Mouse (Mus musculus): ENCODE results near the gene Astn1. TPM values are rescaled to one million over a fixed set of nuclear protein-coding genes. Genes with fewer than 3 reads are reported as not detected.

The Astn1 gene
- polyA plus RNA-seq, 1 experiment, result not detected

DNA sequence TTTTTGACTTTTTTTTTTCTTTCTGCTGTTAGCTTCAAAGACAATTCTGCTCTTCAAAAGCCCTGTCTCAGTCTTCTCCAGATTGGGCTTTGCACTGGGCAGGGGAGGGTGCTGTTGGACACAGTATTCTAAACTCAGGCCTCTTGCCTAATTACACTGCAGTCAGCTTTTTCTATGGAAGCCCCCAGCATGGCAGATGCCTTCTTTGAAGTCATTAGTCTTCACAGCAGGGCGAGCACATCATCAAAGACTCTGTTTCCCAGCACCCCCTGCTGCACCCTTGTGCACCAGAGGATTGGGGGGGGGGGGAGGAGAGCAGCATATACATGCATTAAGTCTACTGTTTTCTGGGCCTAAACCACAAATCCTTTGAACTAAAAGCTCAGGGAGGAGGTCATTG lies 174.8 kb downstream of the Astn1 start:
- Histone ChIP-seq H3K4me3 (ENCODE audit: insufficient read depth, low read depth, low read length) (no peak overlapping the region), H3K27ac (replicated peaks; ENCODE audit: low read depth, low read length) (no peak overlapping the region), H3K4me1 (ENCODE audit: control insufficient read depth, insufficient read depth, insufficient read length, low read length) (no peaks in the 10 kb centered on the region)

GRCm38 (mm10) chr1:158545095-158545494 lies 183.0 kb downstream of the Astn1 start:
- Histone ChIP-seq H3K4me3 (ENCODE audit: insufficient read depth, low read depth, low read length) (no peak overlapping the region), H3K27ac (replicated peaks; ENCODE audit: low read depth, low read length) (no peak overlapping the region), H3K4me1 (ENCODE audit: control insufficient read depth, insufficient read depth, insufficient read length, low read length) (no peaks in the 10 kb centered on the region)

- Histone ChIP-seq H3K27ac (replicated peaks; ENCODE audit: low read depth, low read length) (no peak overlapping the region), H3K4me3 (ENCODE audit: insufficient read depth, low read depth, low read length) (no peak overlapping the region), H3K4me1 (ENCODE audit: control insufficient read depth, insufficient read depth, insufficient read length, low read length) (no peaks in the 10 kb centered on the region)
Measured at GRCm38 (mm10) chr1:158546513-158546912, 184.4 kb downstream of the Astn1 start.

- H3K4me1 ChIP-seq (ENCODE audit: control insufficient read depth, insufficient read depth, insufficient read length, low read length), result no peaks in the 10 kb centered on the region
- H3K4me3 ChIP-seq (ENCODE audit: insufficient read depth, low read depth, low read length), result no peak overlapping the region
- H3K27ac ChIP-seq (replicated peaks; ENCODE audit: low read depth, low read length), result no peak overlapping the region
Measured at GRCm38 (mm10) chr1:158547592-158548211, 185.6 kb downstream of the Astn1 start.

DNA sequence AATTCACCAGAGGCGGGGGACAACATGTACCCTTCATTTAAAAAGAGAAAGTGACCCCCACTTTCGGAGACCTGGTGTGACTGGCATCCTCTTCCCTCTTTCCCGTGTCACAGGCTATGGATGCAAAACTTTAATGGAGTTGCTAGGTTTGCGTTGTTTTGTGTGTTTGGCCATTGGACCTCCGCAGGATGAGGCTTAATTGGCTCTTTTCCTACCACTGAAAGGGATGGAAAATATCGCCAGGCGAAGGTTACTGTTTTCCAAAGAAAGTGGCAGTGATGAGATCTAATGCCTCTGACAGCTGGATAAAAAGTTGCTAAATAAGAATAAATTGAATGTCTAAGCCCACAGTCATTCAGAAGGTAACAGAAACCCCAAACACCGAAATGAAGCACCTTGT lies 186.2 kb downstream of the Astn1 start:
- no peaks in the 10 kb centered on the region for H3K4me1 ChIP-seq (ENCODE audit: control insufficient read depth, insufficient read depth, insufficient read length, low read length)
- no peak overlapping the region for H3K27ac ChIP-seq (replicated peaks; ENCODE audit: low read depth, low read length)
- no peak overlapping the region for H3K4me3 ChIP-seq (ENCODE audit: insufficient read depth, low read depth, low read length)

GRCm38 (mm10) chr1:158549616-158550015 lies 187.5 kb downstream of the Astn1 start:
- Histone ChIP-seq H3K27ac (replicated peaks; ENCODE audit: low read depth, low read length) (no peak overlapping the region), H3K4me1 (ENCODE audit: control insufficient read depth, insufficient read depth, insufficient read length, low read length) (no peaks in the 10 kb centered on the region), H3K4me3 (ENCODE audit: insufficient read depth, low read depth, low read length) (no peak overlapping the region)

GRCm38 (mm10) chr1:158551951-158552350 lies 189.9 kb downstream of the Astn1 start:
- H3K4me1 ChIP-seq (ENCODE audit: control insufficient read depth, insufficient read depth, insufficient read length, low read length), result no peaks in the 10 kb centered on the region
- H3K4me3 ChIP-seq (ENCODE audit: insufficient read depth, low read depth, low read length), result no peak overlapping the region
- no peak overlapping the region for H3K27ac ChIP-seq (replicated peaks; ENCODE audit: low read depth, low read length)

DNA sequence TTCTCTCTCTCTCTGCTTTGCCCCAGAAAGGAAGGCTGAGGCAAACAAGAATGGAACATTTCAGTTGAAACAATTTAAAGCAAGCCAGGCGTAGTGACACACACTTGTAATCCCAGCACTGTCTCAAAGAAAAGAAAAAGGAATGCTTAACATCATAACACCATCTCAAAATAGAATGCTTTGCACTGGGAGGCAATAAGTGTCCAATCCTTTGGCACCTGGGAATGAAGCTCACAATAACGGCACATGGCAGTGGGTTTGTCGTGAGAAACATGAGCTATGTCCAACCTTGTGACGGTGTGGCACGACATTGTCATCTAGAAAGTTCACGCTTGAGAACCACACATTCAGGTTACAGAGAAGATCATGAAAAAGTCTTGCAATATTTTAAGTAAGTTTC lies 191.3 kb downstream of the Astn1 start:
- H3K4me3 ChIP-seq (ENCODE audit: insufficient read depth, low read depth, low read length), result no peak overlapping the region
- H3K27ac ChIP-seq (replicated peaks; ENCODE audit: low read depth, low read length), result no peak overlapping the region

DNA sequence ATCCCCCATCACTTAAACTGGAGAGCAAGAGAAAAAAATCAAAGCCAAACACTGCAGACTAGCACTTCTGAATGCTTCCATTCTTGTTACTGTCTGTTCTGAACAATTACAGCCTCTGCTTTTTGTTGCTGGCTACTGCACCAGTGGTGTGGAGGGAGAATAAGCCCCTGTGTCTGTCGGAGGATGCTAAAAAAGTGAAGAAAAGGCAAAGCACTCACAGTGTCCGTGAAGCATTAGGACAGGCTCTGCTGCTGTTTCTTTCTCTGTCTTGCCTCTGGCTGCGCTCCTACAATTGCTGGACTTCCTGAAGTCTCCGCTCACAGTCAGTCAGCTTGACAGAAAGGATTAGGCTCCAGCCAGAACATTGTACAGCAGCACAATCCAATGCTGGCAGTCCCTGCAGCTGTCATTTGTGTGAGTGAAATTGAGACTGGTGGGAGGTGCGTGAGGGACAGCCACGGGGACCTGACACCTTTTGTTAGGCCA lies 192.0 kb downstream of the Astn1 start:
- Histone ChIP-seq H3K4me3 (ENCODE audit: insufficient read depth, low read depth, low read length) (no peak overlapping the region), H3K27ac (replicated peaks; ENCODE audit: low read depth, low read length) (no peak overlapping the region), H3K4me1 (ENCODE audit: control insufficient read depth, insufficient read depth, insufficient read length, low read length) (no peaks in the 10 kb centered on the region)

More for the DNA sequence above, 191.3 kb downstream of the Astn1 start:
- H3K4me1 ChIP-seq (ENCODE audit: control insufficient read depth, insufficient read depth, insufficient read length, low read length), result no peaks in the 10 kb centered on the region

DNA sequence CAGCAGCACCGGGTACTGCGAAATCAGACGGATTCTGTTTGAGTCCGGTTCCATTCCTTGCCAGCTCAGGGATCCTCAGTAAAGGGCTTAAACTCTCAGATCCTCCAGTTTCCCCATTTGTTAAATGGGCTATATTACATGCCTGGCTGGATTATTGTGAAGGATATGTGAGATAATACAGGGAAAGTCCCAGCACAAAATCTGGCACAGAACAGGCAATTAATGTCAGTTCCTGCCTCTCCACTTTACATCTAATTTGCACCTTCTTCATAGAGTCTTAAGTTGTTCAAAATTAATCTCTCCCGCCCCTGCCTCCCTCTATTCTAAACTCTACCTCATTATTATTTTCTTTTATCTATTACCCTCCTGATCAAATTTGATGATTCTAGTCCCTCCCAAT lies 211.1 kb downstream of the Astn1 start:
- Histone ChIP-seq H3K4me1 (ENCODE audit: control insufficient read depth, insufficient read depth, insufficient read length, low read length) (no peaks in the 10 kb centered on the region), H3K4me3 (ENCODE audit: insufficient read depth, low read depth, low read length) (no peak overlapping the region), H3K27ac (replicated peaks; ENCODE audit: low read depth, low read length) (no peak overlapping the region)

GRCm38 (mm10) chr1:158573597-158573996 lies 211.5 kb downstream of the Astn1 start:
- H3K4me1 ChIP-seq (ENCODE audit: control insufficient read depth, insufficient read depth, insufficient read length, low read length), result no peaks in the 10 kb centered on the region
- H3K4me3 ChIP-seq (ENCODE audit: insufficient read depth, low read depth, low read length), result no peak overlapping the region

DNA sequence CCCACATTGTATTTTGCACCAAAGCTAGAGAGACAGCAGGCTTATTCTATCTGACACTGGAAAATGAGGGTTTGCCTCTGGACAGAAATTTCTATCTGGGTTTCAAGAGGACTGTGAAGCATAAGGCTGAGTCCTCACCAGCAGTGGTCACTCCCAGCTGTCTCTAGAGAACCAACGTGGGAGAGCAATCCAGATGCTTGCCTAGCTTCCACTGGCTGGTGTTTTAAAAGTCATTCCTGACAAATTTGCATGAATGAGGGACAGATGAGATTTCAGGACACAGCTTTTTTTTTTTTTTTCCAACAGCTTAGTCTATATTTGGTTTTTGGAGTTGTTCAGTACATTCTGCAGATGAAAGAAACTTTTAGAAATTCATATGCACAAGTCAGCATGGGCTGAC lies 213.9 kb downstream of the Astn1 start:
- Histone ChIP-seq H3K4me3 (ENCODE audit: insufficient read depth, low read depth, low read length) (no peak overlapping the region), H3K27ac (replicated peaks; ENCODE audit: low read depth, low read length) (no peak overlapping the region), H3K4me1 (ENCODE audit: control insufficient read depth, insufficient read depth, insufficient read length, low read length) (no peaks in the 10 kb centered on the region)

More at GRCm38 (mm10) chr1:158573597-158573996, 211.5 kb downstream of the Astn1 start:
- H3K27ac ChIP-seq (replicated peaks; ENCODE audit: low read depth, low read length), result no peak overlapping the region

DNA sequence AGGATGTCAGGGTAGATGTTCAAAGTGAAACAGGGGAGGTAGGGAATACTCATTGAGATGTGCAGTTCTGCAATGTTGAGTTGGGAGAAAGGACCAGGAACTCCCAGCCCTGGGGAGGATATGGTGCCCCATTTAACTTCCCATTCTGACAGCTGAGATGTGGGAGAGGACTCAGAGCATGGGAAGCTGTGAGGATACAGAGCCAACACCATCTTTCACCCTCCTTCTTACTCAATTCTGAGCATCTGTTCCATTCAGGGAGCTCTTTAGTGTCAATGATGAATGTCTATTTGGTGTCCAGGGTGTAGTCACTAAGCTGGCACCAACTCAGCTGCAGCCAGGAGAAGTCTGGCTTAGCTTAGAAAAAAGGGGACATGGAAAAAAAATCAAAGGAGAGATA lies 219.7 kb downstream of the Astn1 start:
- no peak overlapping the region for H3K27ac ChIP-seq (replicated peaks; ENCODE audit: low read depth, low read length)
- no peaks in the 10 kb centered on the region for H3K4me1 ChIP-seq (ENCODE audit: control insufficient read depth, insufficient read depth, insufficient read length, low read length)
- H3K4me3 ChIP-seq (ENCODE audit: insufficient read depth, low read depth, low read length), result no peak overlapping the region

- H3K27ac ChIP-seq (replicated peaks; ENCODE audit: low read depth, low read length), result no peak overlapping the region
- no peak overlapping the region for H3K4me3 ChIP-seq (ENCODE audit: insufficient read depth, low read depth, low read length)
- no peaks in the 10 kb centered on the region for H3K4me1 ChIP-seq (ENCODE audit: control insufficient read depth, insufficient read depth, insufficient read length, low read length)
Measured at GRCm38 (mm10) chr1:158588903-158589302, 226.8 kb downstream of the Astn1 start.

GRCm38 (mm10) chr1:158596726-158597448 lies 234.8 kb downstream of the Astn1 start:
- Histone ChIP-seq H3K4me3 (ENCODE audit: insufficient read depth, low read depth, low read length) (no peak overlapping the region), H3K27ac (replicated peaks; ENCODE audit: low read depth, low read length) (no peak overlapping the region), H3K4me1 (ENCODE audit: control insufficient read depth, insufficient read depth, insufficient read length, low read length) (no peaks in the 10 kb centered on the region)

DNA sequence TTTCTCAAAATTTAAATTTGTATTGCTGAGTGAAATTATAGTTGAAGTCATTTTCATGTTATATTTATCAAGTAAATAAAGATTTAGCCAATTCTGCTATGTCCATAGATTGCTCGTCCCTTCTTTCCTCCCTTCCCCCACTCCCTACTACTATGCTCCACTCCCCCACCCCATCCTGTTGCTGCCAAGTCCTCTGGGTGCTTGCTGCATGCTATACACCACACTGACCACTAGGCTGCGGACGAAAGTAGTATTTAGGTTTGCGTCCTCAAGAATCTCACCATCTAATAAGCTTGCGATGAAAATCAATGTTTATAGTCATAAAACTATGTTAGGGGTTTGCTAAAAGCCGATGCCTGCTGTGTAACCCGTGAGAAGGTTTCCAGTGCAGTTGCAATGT lies 235.9 kb downstream of the Astn1 start:
- Histone ChIP-seq H3K27ac (replicated peaks; ENCODE audit: low read depth, low read length) (no peak overlapping the region), H3K4me3 (ENCODE audit: insufficient read depth, low read depth, low read length) (no peak overlapping the region), H3K4me1 (ENCODE audit: control insufficient read depth, insufficient read depth, insufficient read length, low read length) (no peaks in the 10 kb centered on the region)
